Mouse (Mus musculus) spleen, postnatal 14 days (tissue): ENCODE data around the gene Syt1.

Experiments
- DNase-seq, 2 experiments: peaks; one replicate each; pipeline ENCODE4 v3.0.0; 2021 to 2022; ENCODE audit warnings: low spot score in 2 of 2

The Syt1 gene

DNA sequence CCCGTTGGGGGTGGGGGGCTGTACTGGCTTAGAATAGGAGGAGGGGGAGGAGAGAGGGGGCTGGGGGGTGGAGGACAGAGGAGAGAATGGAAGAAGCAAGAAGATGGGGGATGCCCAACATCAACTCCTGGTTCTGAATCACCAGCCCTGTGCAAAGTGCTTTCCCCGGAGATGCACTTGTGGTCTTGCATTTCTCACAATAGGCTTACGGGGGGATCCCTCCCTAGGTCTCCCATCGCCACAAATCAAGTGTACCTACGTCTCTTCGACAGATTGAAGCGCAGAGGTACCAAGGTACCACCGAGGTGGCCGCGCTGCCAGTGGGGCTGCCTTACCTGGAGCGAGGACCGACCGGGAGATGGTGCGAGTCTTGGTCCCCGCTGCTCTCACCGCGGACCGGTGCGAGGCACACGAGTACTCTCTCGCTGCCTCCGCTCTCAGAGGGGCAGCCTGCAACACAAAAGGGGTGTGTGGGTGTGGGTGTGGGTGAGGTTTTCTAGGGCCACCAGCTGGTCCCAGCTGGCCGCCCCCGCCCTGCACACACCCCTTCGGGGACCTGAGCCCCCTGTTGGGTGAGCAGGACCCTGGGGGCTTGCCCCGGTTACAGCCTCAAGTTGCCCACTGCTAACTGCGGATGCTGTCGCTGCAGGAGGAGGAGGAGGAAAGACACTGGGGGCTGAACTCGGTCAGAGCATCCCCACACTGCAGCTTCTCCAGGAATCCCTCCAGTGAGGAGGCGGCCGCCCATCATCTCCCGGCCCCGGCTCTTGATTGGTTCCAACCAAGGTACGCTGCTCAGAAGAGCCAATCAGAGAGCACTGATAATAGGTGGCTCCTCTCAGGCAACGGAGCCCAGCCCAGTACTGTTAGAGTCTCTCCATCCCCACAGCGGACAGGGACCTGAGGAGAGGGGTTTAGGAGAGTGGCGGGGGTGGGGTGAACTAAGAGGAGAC, at the start of gene Syt1:
Gene Syt1, minus strand, starts transcription at position 742 of the 953 bp plus-strand sequence.
- DNase-seq = no peak

DNA sequence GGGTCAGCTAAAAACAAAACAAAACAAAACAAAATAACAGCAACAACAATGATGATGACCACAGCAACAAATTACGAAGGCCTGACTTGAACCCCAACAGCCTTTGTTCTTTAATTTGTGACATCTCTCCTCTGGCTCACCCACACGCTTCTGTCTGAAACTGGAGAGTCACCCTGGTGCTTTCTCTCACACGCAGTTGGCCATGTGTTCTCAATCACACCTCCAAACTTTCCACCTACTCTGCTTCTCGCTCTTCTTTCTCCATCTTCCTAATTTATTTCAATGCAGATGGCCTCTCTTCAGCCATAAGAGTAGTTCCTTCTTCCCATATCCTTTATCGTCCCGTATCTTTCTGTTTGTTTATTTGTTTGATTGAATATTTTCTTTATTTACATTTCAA, 45.7 kb upstream of the Syt1 start:
- no peak for DNase-seq

DNA sequence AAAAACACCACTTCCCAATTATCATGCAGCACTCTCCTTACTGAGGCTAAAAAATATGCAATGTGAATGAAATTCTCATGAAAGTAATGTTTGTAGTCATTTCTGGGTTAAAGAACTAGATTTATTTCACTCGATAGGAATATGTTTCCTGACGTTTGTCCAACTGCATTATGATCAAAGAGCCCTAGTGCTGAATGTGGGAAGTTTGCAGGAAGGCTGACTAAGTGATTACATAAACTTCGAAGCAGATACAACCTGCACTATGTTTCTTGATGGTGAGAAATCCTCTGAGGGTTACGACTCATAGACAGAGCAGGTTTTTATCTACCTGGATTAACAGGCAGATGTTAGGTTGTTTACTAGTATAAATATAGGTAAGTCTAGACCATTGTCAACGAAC, 36.8 kb upstream of the Syt1 start:
- DNase-seq = no peak

DNA sequence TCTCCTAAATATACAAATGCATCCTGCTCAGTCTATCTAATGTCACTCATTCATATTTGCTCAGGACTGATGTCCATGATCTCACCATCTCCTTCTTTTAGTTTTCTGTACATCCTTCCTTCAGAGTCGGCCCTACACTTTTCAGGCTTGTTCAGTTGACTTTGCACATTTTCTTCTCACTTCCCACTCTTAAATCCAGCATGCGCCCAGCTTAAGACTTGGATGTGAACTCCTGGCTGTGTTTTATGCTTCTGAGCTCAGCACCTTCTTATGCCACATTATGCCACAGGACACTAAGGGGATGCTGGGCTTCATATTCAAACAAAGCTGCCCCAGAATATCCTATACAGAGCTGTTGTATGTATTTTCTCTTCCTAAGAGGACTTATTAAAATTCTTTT, 36.2 kb upstream of the Syt1 start:
- no peak for DNase-seq

DNA sequence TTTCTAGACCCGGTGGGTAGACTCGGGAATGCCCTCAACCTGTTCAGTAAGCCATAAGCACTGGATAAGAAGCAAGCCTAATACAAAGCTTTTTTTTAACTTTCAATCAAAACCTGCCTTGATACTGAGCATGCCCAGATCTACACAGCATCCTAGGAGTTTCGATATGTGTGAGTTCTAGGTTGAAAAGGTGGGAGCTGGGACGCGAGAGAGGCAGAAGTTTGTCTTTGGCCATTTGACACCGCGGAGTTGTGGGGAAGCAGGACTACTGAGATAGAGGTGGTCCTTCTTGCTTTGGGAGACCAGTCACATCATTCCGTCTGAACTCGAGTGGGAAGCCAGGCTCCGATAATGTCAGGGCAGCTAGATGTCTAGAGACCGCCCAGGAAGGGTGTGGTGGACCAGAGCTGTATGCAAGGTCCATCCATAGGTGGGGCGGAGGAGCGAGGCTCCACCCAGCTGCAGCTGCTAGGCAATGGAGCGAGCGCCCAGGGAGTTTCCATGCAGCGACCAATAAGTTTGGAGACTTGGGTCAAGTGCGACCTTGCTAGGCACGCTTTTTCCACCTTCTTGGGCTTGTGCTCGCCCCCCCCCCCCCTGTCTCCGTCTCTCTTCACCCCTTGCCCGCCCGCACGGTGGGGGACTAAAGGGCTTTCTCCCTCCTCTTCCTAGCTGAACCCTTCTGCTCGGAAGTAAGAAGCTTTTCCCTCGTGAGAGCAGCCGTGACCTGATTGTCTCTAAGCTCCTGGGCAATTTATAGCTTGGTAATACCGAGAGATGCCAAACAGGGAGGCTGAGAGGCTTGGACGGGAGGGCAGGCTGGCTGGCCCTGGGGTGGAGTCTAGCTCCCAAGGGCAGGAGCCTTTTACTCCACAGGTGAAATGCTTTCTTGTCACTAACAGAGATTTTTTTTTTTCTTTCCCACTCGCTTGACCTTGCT, 714 bp upstream of the Syt1 start:
- no peak for DNase-seq

DNA sequence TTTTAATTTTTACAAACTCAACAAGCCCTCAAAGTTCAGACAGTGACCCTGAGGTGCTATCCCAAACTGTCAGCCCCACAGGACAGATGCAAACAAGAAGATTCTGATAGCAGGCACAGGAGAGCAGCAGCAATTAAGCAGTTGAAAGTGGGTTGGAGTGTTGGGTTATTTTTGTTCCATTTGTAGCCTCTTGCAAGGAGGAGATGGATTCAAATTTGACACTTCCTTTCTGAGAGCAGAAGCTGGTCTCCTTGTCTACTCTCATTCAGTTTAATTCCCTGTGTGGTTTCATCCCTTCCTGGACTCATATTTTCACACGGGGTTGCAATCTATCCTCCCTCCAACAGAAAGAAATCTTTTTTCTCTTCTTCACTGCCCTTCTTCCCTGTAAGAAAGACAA, 951 bp downstream of the Syt1 start:
- no peak for DNase-seq

DNA sequence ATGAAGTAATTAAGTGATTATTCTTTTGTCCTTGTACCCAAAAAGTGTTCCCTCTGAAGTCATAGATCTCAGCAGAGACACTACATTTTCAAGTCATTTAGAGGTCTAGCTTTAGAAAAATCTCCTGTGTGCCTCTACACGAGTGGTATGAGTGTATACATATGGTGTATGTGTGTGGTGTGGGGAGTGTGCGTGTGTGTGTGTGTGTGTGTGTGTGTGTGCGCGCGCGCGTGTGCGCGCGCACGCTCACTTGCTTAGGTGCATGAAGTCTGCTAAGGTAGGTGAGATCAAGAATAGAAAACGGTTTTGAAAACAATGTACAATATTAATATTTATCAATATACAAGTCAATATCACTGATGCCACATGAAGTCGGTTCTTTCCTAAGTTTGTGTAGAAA, 2.3 kb downstream of the Syt1 start:
- no peak for DNase-seq

DNA sequence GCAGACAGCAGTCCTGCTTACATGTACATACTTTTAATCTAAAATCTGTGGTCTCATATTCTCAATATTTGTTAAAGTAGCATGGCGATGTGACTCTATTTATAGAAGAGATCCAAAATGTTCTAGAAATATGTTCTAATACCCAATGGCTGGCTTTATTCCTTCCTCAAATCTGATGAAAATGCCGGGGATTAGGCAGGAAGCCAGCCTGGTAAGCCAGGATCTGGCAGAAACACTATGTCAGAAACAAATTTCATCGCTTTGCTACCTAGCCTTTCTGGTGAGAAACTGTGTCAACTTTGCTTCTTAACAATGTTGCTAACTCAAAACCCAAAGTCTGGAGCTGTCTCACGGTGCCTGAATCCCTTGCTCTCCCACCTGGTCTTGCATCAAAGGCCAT, 7.3 kb downstream of the Syt1 start:
- no peak for DNase-seq

DNA sequence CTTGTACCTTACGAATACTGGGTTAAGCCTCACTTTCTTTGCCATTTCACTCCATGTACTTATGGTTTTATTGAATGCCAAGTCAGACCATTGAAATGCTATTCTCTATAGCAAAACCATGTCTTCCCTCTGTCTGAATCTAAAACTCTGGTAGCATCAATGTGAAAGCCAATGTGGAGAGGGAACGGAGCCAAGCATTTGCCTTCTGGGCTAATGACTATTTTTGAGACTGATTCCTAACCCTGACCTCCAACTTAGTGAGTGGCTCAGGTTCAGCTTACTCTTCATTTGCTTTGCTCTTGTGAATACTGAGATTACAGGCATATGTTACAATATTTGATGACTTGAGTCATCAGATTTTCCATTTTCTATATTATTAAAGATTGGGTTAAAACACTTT, 23.5 kb downstream of the Syt1 start:
- no peak for DNase-seq

DNA sequence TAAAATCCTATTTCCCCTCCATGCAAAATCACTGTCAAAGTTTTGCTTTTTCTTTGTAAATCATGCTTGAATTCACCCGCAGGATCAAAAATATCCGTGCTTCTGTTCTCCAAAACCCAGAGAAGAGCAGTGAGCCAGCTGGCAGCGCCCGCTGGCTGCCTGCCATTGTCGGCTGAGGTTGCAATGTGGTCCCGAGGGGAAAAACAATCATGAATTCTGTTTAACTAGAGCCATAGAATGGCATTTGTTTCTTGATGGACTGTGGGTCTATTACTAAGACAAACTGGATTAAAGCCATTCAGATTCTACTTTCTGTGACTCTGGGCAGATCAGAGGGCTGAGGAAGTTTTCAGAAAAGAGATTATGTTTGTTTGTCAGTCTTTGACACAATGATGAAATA, 31.1 kb downstream of the Syt1 start:
- DNase-seq = no peak

DNA sequence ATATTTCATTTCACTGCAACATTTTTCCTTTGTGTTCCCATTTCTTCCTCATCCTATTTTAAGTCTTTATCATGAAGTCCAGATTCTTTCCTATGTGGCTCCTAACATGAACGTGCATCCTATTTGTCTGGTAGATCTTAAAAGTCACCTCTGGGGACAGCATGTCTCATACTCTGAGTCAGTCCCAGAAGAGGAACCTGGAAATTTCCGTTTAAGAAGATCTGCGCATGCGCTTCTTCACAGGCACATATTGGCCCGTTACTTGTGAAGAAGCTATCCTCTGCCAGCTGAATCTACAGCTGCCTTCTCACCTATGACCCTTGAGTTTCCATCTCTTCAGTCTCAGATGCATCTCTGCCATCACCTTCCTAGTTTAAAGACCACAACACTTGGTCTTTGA, 55.8 kb downstream of the Syt1 start:
- DNase-seq = no peak

DNA sequence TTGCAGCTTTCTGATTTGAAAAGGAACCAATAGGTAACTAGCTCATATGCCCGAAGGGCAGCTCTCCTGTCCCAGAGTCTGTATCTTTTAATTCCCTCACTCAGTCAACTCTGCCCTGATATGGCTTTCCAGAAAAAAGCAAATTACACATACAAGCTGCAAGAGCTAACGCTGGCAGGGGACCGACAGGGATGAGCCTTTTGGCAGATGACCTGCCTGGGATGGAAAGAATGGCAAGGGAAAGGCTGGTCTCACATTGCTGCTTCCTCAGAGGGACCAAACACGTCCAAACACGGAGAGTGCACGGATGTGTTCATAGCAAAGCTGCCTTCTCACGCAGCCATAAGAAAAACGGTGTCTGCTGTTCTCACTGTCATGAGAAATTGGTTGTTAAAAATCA, 58.6 kb downstream of the Syt1 start:
- DNase-seq = no peak

DNA sequence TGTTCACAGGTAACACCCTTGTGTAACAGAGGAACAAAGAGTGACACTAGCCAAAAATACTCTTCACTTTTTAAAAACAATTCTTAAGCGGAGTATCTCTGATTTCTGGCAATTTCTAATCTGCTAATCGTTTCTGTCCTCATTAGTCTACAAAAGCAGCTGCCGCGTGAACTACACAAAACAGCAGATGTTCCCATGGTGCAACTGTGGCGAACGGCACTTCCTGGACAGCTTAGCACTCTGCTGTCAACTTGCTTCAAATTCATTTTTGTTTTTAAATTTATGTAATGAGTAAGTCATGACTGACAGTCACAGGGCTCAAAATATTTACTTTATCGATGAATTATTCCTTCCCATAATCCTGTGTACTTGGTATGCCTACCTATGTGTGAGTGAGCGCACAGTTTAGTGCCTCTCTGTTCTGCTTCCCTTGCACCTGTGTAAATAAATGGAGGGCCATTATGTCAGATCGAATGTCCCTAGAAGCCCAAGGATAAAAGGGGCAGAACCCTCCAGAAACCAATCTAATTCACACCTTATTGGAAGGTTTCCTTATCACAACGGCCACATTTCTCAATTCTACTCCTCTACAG, 73.8 kb downstream of the Syt1 start:
- DNase-seq = no peak

DNA sequence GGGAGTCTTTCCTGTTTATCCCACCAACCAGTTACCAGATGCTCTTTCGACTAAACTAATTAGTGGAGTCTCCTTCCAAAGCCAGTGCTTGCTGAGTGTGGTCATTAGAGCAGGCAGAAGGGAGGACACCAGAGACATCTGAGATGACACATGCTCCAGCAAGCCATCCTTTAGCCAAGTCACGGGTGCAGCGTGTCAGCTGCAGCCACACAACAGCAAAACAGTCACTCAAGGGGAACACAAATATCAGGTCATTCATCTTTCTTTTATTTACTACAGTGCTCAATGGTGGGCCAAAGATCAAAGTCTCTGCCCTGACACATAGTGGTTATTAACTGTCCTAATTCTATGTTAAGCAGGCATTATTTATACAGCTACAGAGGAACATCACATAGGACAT, 80.5 kb downstream of the Syt1 start:
- DNase-seq = no peak

DNA sequence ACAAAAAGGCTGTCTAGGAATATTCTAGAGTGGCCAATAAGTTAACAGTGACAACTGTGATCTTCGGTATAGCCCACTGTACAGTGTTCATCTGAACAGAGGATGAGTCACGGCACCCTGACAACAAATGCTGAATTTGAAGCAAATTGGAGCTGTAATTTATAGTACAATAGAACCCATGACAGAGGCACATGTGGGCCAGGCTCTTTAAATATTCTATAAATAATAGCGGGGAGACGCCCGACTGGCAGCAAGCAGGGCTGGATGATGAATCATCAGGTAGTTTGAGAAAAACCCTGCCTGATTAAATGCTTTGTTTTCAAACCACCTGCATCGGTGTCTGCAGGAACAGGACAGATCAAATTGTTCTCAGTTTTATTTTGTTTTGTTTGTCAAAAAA, 81.1 kb downstream of the Syt1 start:
- no peak for DNase-seq

DNA sequence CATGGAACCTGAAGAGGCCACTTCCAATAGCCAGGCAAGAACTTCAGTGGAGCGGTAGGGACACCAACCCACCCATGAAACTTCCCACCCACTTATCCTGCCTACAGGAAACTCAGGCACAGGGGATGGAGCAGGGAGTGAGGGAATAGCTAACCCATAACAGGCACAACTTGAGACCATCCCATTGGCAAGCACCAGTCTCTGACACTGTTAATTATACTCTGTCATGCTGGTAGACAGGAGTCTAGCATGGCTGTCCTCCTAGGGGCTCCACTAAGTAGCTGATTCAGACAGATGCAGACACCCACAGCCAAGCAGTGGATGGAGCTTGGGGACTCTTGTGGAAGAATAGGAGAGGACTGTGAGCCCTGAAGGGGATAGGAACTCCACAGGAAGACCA, 105.5 kb downstream of the Syt1 start:
- DNase-seq = no peak

DNA sequence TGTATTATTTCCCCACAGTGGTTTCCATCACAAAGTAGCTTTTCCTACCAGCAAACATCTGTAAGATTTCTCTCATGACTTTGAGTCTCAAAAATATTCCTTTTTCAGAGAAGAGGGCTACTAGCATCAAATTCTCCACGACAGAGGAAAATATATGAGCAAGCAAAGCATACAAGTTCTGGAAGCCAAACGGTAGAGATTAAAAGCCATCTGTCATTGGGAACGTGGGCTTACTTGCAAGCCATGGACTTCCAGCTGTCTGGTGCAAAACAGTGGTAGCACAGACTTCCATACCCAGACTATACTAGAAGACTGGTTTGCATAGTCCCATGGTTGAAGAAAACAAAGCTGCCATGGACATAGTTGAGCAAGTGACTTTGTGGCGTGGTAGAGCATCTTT, 106.4 kb downstream of the Syt1 start:
- DNase-seq = no peak

DNA sequence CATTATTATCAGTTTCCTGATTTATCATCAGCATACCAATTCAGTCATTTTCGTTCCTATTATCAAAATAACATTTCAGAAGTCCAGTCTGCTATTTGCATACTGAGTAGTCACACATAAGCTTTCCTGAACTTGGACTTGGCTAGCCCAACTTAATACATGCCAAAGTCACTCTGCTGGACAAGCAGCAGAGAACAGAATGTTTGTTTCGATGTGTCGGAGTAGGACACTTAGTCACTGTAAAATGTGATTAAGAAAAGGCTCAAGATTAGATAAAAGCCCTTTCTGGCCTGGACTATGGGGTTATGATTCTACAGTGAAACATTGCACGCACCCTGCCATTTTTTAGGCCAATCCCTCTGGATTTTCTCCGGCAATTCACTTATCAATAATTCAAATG, 114.3 kb downstream of the Syt1 start:
- no peak for DNase-seq

DNA sequence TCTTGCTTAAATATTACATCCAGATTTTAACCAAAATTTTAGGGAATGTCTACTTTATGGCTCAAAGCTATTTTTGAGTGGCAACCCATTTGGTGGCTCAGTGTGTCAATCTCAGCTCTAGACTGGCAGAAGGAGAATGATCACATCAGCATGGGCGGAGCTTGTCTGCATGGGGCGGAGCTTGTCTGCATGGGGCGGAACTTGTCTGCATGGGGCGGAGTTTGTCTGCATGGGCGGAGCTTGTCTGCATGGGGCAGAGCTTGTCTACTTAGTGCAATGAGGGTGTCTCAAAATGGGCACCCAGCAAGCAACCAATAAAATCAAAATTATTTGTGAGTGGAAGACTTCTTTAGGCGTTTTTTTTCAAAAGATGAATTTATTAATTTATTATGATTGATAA, 117.5 kb downstream of the Syt1 start:
- DNase-seq = no peak

DNA sequence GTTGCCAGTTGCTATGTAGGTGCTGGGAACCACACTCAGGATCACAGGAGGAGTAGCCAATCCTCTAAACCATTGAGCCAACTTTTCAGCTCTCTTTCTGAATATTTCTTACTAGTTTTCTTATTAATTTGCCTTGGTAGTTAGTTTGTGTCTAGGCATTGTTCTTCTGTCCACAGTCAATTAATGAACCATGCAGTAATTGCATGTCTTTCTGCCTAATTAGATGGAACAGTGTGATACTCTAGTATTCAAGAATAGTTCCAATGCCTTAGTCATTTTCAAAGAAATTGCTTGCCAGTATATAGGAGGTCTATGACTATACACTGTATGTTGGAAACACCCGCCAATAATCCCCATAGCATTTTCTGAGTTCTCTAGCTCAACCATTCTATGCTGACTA, 118.3 kb downstream of the Syt1 start:
- DNase-seq = no peak

DNA sequence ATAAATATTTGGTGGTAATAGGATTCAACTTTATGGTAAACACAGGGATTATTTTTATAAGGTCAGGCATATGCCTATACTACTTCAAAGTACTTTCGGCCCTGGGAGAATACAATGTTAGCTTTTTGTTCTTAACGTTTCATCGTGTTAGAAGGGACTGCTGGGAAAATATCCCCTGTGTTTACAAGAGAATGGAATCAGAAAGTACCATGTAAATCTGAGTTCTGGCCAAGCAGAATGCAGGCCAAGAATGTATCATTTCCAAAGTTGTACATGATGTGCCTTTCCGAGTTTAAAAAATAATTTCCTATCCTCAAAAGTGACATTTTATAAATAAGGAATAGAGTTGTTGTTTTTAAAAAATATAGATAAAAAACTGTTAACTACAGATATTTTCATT, 121.7 kb downstream of the Syt1 start:
- no peak for DNase-seq

DNA sequence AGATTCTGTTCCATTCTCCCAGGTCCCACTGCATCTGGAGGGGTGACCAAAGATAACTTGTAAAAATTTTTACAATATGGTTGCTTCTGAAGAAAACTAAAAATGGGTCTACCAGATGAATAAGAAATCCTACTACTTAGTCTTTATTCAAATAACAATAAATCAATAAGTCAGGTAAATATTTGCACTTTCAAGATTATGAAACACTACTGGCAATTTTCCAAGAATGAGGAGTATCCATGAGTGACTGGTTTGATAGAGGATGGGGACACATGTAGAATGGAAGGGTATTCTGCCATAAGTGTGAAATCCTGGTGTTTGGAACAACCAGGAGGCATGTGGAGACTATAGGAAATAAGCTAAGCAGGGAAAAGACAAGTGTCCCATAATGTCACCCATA, 124.0 kb downstream of the Syt1 start:
- DNase-seq = no peak
